Mouse (Mus musculus): ENCODE data around the gene Mical3.

GRCm38 (mm10) chr6:120941084-120941481, 189.7 kb downstream of the Mical3 start:
- TF ChIP-seq GATA1 (IDR thresholded peaks at IDR 0.05; ENCODE audit: borderline replicate concordance, low read length), result no peak
- TF ChIP-seq FLI1 (IDR thresholded peaks at IDR 0.05; ENCODE audit: low read length), result no peak
